Mouse (Mus musculus): ENCODE results near the gene Slc35e2.
"Not testable (repeated sequence)": the region's sequence is repeated elsewhere in the genome, so short reads cannot be mapped to it uniquely, and the experiment has no call there.

Gene Slc35e2

DNA sequence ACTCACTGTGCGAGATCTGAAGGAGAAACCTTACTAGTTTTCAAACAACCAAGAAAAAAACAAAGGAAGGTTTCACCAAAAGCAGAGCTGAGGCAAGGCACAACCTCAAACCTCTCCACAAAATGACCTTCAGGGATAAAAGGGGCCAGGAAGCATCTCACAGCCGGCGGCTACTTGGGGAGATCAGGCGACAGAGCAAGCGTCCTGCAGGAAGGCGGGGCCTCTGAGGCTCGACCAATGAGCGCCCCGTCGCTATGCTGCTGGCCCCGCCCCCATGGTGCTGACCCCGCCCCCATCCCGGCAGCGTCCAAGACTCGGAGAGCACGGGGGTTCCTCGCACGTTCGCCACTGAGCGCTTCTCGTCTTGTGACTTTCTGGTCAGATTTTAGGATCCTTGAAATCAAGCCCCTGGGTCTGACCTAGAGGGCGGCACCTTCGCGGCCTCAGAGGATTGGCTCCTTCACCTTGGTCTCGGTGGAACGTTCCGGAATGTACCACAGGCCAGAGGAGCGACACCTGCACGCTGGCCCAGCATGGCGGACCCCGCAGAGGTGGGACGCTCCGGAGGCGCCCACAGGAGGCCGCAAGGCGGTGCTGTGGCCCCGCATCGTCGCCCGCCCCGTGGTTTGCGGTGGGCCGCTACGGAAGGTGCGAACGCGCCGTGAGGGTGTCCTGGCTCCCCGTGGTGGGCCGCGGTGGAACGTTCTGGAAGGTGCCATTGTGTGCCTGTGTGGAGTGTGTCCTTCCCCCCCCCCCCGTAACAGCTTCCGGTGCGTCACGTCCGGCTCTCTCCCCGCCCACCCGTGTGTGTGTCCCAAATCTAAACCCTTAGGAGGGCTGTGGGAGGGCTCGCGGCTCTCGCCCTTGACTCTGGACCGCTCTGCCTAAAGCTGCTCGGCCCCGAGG, at the start of gene Slc35e2:
Gene Slc35e2 (plus strand): TSS at position 326 of the 906 bp plus-strand sequence.
- DNase-seq, result peak; percentile 93

DNA sequence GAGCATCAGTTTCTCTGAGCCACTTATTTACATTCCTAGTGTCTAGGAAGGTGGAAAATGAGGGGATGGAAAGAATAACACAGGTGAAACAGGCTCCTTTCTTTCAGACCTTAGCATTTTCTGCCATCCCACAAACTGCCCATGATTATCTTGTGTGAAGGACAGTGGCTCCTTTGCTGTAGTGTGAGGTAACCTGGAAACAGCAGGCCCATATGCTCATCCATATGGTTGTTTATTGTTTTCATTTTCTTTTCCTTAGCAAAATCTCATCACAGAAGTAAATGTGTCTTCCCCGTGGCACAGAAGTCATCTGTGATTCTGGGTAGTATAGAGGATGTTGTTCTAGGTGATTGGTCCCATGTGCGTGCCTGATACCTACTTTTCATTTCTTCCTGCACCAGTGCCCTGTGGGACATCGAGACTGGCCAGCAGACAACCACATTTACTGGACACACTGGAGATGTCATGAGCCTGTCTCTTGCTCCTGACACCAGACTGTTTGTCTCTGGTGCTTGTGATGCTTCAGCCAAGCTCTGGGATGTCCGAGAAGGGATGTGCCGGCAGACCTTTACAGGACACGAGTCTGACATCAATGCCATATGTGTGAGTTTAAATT, 48.2 kb upstream of the Slc35e2 start:
- DNase-seq, result no peak

- no peak for DNase-seq
Observed at GRCm38 (mm10) chr4:155554880-155555279, 46.3 kb upstream of the Slc35e2 start.

- DNase-seq, result no peak
Observed at GRCm38 (mm10) chr4:155555464-155555863, 45.8 kb upstream of the Slc35e2 start.

DNA sequence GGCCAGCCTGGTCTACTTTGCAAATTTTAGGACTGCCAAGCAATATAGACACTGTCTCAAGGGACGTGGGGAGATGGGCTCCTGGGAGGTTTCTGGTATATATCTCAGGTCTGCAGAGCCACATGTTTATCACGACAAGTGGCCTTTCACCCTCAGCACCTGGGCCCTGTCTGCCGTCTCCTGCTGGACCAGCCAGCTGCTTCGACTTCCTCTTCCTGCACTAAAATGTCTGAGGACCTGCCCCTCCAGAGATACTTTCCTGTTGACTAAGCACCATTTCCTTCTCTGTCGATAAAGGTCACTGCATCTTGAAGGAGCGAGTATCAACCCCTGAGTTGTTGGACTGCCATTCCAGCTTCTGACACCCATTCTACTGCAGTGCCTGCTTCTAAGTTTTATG, 41.8 kb upstream of the Slc35e2 start:
- no peak for DNase-seq

GRCm38 (mm10) chr4:155560932-155561331, 40.3 kb upstream of the Slc35e2 start:
- peak; percentile 21 for DNase-seq

GRCm38 (mm10) chr4:155561661-155562442, 39.4 kb upstream of the Slc35e2 start, which contains the start of gene Nadk:
Gene Nadk (plus strand): TSS chr4:155562378.
- DNase-seq, result peak; percentile 47

DNA sequence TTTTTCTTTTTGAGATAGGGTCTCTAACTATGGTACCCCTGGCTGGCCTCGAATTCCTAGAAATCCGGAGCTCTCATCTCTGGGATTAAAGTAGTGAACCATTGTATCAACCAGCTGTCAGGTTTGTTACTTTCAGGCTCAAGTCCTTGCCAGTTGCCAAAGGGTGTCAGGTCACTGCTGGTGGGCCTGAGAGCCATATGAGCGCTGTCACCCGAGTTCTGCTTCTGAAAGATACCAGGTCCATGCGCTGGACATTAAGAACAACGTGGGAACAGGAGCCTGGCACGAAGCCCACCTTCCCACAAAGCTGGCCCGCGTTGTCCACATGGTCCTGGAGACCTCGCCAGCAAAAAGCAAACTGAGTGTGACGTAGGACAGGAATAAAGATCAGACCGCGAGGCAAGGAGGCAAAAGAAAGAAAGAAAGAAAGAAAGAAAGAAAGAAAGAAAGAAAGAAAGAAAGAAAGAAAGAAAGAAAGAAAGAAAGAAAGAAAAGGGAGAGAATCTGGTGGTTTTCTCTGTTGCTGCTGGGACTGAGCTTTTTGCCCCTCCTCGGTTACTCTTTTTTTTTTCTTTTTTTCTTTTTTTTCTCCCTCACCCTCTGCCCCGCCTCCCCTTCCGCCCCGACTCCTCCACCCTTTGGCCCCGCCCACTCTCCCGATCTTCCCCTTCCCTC, 38.4 kb upstream of the Slc35e2 start:
- peak; percentile 76 for DNase-seq

DNA sequence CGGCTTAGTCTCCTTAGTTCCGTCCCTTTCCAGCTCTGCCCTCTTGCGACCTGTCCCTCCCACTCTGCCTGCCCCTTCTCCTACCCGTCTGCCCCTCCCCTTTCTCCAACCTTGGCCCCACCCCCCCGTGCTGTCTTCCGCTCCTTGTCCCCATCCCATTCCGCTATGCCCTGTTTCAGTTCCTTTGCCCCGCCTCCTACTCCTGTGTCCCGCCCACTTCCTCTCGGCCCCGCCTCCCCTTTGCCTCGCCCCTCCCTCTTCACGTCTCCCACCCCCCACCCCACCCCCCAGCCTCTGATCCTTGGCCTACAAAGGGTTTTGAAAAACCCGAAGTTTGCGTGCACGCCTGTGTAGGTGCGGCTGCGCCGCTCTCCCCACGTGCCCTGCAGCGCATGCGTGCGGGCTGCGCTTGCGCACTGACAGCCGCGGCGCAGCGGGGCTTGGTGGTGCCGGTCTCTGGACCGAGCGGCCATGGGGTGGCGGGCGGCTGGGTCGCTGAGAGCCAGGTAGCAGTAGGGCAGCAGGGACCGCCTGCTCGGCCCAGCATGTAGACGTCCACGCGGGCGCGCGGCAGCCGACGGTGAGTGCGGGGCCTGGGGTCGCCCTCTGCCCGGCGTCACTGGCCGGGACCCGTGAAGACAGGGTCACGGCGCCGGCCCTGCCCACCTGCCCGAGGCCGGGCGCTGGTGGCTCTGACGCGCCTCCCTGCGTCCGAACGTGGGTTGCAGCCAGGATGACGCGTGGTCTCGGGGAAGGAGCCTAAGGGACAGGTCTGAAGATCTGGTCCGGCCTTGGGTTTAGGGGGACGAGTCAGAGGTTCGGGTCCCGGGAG, 37.6 kb upstream of the Slc35e2 start:
- peak; percentile 98 for DNase-seq

GRCm38 (mm10) chr4:155564315-155565069, 36.7 kb upstream of the Slc35e2 start:
- peak; percentile 76 for DNase-seq

DNA sequence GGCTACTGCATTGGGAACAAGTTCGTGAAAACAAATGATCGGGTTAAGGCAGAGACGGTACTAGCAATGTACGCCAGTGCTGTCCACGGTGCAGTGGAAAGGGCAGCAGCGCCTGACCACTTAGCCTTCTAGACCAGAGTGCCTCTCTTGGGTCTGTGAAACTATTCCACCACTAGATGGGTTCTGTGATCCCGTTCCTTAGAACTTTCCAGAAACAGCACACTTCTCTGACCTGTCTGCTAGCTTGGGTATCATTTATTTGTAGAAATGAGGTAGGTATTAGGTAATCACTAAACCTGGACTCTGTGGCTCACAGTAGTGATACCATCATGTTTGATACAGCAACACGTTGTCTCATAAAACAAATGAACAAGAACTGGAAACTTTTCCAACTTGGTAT, 34.7 kb upstream of the Slc35e2 start:
- no peak for DNase-seq

- peak; percentile 50 for DNase-seq
Observed at GRCm38 (mm10) chr4:155568170-155568569, 33.0 kb upstream of the Slc35e2 start.

DNA sequence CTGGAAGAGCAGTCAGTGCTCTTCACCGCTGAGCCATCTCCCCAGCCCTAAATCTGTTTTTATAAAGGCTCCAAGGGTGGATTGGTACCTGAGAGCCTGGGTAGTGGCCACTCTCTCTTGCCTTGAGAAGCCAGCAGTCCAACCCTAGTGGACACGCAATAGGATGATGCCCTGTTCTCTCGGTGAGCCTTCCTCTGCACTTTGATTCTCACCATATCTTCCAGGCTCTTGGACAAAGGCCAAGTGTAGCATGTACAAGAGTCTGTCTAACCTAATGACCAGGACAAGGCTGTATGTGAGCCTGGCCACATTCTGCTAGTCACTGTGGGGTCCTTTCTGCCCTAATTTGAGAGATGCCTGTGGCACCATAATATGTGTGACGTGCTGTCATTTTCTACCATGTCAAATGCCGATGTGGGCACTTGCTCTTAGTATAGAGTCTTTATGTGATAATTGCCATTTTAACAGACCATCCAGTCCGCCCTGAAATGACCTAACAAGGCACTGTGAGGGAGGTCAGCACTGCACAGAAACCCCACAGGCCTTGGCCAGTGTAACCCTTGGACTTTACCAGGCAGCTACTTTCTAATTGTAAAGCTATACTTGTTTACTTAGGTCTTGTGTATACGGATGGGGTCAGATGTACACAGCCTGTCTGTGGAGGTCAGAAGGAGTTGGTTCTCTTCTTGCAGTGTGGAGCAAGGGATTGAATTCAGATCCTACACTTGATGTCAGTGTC, 32.4 kb upstream of the Slc35e2 start:
- DNase-seq, result no peak

- no peak for DNase-seq
Observed at GRCm38 (mm10) chr4:155569818-155570217, 31.4 kb upstream of the Slc35e2 start.

DNA sequence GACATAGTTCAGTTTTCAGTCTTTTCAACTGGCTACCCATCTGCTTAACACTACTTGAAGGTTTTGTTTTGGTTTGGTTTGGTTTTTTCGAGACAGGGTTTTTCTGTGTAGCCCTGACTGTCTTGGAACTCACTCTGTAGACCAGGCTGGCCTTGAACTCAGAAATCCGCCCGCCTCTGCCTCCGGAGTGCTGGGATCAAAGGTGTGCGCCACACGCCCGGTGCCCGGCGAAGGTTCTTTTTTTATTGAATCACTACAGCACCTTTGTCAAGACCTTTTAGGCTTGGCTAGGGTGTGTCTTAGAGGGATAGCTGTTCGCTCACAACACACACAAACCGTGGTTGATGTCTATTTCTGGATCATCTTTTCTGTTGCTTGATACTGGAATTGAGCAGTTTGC, 30.9 kb upstream of the Slc35e2 start:
- not testable (repeated sequence) for DNase-seq

DNA sequence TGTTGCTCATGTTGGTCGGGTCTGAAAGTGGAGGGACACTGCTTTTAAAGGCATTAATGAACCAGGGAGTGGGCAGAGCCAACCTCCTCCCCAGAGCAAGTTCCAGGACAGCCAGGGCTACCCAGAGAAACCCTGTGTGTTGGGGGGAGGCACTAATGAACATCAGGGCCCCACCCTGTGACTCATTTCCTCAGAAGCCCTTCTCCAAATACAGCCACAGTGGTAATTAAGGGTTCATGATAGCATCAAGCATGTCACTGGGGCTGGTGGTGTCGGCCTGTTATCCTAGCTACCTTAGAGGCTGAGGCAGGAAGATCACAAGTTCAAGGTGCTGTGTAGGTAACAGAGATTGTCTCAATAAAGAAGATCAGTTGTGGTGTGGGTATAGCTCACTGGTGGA, 29.8 kb upstream of the Slc35e2 start:
- DNase-seq, result no peak

DNA sequence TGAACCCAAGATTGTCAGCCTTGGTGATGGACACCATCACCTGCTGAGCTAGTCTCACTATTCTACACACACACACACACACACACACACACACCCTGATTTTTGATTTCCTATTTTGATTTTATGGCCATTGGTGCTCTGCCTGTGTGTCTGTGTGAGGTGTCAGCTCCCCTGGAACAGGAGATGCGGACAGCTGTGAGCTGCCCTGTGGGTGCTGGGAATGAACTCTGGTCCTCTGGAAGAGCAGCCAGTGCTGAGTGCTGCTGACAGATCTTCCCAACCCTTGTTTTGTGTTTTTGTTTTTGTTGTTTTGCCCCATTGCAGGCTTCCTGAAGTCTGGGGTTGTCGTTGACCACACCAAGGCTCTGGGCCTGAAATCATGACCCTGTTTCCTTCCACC, 28.1 kb upstream of the Slc35e2 start:
- DNase-seq, result no peak

- DNase-seq, result no peak
Observed at GRCm38 (mm10) chr4:155573876-155574275, 27.3 kb upstream of the Slc35e2 start.

DNA sequence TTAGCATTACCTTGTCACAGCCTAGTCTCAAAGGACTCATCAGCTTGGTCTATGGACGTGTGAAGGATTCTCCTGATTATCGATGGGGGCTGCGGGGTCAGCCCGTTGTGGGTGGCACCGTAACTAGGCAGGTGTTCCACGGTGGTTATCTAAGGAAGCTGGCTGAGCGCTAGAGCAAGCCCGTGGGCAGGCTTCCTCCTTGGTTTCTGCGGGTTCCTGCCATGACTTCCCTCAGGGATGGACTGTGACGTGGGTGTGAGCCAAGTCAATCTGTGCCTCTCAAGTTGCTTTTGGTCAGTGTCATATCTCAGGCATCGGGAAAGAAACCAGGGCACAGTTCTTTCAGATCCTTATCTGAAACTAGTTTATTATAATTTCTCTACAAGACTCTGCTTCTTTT, 26.3 kb upstream of the Slc35e2 start:
- DNase-seq, result no peak

DNA sequence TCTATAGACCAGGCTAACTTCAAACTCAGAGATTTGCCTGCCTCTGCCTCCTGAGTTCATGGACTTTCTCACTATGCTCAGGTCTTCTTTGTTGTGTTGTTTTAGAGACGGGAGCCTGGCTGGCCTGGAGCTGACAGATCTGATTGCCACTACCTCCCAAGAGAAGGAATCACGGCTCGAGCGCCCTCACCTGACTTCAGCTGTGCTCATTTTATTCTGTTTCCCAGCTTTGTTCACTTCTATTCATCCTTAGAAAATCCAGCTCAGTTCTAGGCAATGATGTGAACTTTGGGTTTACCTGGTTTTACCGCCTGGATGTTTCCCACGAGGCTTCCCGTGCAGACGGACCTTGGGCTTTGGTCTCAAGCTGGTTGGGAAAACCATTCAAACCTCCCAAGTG, 25.7 kb upstream of the Slc35e2 start:
- DNase-seq, result no peak
